Mouse (Mus musculus): ENCODE results near the gene Ribc2.

The Ribc2 gene

GRCm38 (mm10) chr15:85131275-85132192 lies at the start of gene Ribc2, which contains the start of gene Smc1b:
TSS of gene Ribc2 (plus strand) at chr15:85132078.
TSS of gene Smc1b (minus strand) at chr15:85131964.
- DNase-seq (ENCODE audit: low spot score): no peak

DNA sequence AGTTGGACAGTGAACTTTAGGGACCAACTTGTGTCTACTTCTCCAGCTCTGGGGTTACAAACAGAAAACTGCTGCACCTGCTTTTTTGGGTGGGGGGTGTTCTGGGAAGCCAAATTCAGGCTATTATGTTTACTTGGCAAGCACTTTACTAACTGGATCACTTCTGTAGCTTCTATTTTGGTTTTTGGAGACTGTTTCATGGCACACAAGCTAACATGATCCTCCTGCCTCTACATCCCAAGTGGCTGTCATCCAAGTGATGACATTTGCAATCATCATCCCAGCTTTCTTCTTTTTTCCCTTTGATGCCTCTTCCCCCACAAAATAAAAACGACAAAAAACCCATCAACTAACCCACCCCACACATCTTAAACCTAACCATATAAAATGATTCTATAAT lies 46.2 kb upstream of the Ribc2 start:
- DNase-seq (ENCODE audit: low spot score): no peak

DNA sequence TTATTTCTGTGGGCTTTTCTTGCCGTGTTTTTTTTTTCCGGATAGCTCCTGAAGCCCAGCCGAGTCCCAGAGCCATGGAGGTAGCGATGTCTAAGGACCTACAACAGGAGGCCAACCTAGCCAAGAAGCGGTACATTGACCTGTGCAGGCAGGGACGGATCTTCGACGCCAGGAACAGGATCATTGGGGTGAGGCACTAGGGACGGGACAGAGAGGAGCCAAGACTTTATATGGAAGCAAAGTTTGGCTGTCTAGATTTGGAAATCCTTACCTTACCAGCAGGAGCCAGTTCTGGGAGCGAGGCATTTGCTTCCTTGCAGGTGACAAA lies 279 bp downstream of the Ribc2 start:
- DNase-seq (ENCODE audit: low spot score): no peak

- DNase-seq (ENCODE audit: low spot score): no peak
Observed at GRCm38 (mm10) chr15:85135143-85135542, 3.3 kb downstream of the Ribc2 start.

DNA sequence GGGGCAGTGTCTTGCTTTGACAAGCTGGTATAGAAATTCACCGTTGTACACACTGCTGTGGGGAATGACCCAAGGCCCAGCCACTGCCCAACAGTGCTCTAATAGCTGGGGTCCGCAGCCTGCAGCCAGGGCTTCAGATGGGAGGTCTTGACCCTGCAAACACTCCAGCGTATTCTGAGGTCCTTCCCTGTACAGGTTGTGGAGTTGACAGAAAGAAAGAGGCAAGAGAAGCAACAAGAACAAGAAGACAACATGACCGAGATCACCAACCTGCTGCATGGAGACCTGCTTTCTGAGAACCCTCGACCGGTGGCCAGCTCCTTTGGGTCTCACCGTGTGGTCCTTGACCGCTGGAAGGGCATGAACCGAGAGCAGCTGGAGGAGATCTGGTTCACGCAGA lies 9.4 kb downstream of the Ribc2 start:
- DNase-seq (ENCODE audit: low spot score): no peak

GRCm38 (mm10) chr15:85142441-85142840 lies 10.6 kb downstream of the Ribc2 start:
- DNase-seq (ENCODE audit: low spot score): no peak

DNA sequence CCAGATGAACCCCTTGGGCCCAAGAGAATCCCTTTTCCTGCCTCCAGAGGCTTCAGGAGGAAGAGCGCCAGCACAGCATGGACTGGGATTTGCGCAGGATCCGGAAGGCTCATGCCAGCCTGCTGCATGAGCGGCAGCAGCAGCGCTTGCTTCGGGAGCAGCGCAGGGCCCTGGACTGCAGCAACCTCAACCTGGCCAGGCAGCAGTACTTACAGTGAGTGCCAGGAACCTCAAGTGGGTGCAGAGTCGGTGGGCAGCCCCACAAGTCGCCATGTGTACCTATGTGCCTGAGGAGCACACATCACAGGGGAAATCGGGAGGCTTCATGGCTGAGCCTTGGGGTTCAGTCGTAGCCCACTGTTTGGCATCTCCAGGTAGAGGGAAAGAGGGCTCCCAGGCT lies 11.3 kb downstream of the Ribc2 start:
- no peak for DNase-seq (ENCODE audit: low spot score)

DNA sequence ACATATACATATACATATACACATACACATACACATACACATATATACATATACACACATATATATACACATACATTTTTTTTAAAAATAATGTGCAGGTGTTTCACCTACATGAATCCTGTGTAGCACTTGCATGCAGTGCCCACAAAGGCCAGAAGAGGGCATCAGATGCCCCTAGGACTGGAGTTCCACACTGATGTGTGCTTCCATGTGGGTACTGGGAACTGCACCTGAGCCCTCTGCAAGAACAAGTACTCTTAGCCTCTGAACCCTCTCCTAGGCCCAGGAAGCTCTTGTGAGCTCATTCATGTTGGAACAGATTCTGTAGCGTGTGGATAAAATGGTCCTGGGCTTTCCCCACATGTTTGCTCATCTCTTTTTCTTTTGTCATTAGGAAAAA lies 11.9 kb downstream of the Ribc2 start:
- DNase-seq (ENCODE audit: low spot score): no peak

DNA sequence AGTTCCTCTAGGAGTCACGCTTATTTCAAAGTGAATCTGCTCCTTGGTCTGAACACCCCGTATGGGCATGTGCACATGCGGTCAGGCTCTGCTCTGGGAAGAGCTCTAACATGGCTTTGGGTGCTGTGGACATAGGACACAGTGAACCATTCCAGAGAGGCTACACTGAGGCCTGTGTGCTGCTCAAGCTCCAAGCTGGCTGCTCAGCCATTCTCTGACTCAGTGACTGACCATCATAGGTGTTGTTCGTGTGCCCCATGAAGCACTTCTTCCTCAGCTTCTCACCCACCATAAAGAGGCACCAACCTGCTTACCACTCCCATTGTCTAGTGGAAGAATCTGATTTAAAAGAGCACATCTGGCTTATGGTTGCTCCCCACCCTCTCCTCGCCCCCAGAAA lies 12.4 kb downstream of the Ribc2 start:
- DNase-seq (ENCODE audit: low spot score): no peak

GRCm38 (mm10) chr15:85151433-85151918 lies 19.6 kb downstream of the Ribc2 start:
- no peak for DNase-seq (ENCODE audit: low spot score)

- DNase-seq (ENCODE audit: low spot score): no peak
Observed at GRCm38 (mm10) chr15:85152577-85152976, 20.7 kb downstream of the Ribc2 start.

GRCm38 (mm10) chr15:85154091-85154490 lies 22.2 kb downstream of the Ribc2 start:
- no peak for DNase-seq (ENCODE audit: low spot score)

- no peak for DNase-seq (ENCODE audit: low spot score)
Observed at GRCm38 (mm10) chr15:85156198-85156597, 24.3 kb downstream of the Ribc2 start.

GRCm38 (mm10) chr15:85161416-85161815 lies 29.5 kb downstream of the Ribc2 start:
- no peak for DNase-seq (ENCODE audit: low spot score)

GRCm38 (mm10) chr15:85162693-85163663 lies 31.1 kb downstream of the Ribc2 start:
- no peak for DNase-seq (ENCODE audit: low spot score)

GRCm38 (mm10) chr15:85166433-85166933 lies 34.6 kb downstream of the Ribc2 start:
- no peak for DNase-seq (ENCODE audit: low spot score)

DNA sequence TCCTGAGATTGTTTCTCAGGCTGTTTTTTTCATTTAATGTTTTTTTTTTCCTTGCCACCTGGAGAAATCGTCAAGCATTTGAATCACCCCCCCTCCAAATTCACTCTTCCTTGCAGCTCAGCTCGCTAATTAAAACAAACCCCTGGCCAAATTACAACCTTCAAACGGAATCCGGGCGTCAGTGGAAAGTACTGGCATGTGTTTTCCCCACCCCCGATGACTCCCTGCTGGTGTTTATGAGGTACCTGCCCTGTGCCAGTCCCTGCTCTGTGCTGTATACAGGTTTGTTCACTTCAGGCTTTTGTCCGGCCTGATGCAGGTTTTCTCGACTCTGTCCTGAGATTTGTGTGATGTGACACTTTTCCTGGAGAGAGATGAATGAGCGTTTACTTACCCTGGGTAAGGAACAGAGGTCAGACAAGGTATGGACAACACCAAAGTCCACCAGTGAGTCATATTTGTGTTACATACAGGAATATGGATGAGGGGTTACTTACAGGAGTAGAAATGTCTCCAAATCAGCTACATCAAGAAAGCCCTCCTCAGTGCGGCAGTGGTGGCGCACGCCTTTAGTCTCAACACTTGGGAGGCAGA lies 35.3 kb downstream of the Ribc2 start:
- no peak for DNase-seq (ENCODE audit: low spot score)

- no peak for DNase-seq (ENCODE audit: low spot score)
Observed at GRCm38 (mm10) chr15:85172054-85172453, 40.2 kb downstream of the Ribc2 start.

- DNase-seq (ENCODE audit: low spot score): no peak
Observed at GRCm38 (mm10) chr15:85173425-85173824, 41.5 kb downstream of the Ribc2 start.

GRCm38 (mm10) chr15:85174060-85174459 lies 42.2 kb downstream of the Ribc2 start:
- no peak for DNase-seq (ENCODE audit: low spot score)

- DNase-seq (ENCODE audit: low spot score): no peak
Observed at GRCm38 (mm10) chr15:85177576-85177975, 45.7 kb downstream of the Ribc2 start.

- DNase-seq (ENCODE audit: low spot score): no peak
Observed at GRCm38 (mm10) chr15:85178172-85178571, 46.3 kb downstream of the Ribc2 start.
